Mouse (Mus musculus) left cerebral cortex, postnatal 25 days (tissue): ENCODE results near the gene Kank2. TPM values are rescaled to one million over a fixed set of nuclear protein-coding genes. Genes with fewer than 3 reads are reported as not detected.

ENCODE experiments used
- DNase-seq, 2 experiments: peaks; one replicate each; pipeline ENCODE4 v3.0.0; 2022; ENCODE audit warnings: low spot score in 2 of 2, mixed read lengths in 1 of 2
- intact Hi-C: fragments of 180-260 bp; cut with DNase I; formaldehyde crosslinking; loops from one replicate; pipeline ENCODE4 v1.15.1; 2025
- total RNA-seq, 2 experiments: library from RNA; stranded (reverse); gene quantifications; 2 replicates each; pipeline ENCODE4 v1.2.3; 2021

The Kank2 gene
- total RNA-seq: 1 to 10 TPM; 7.4 to 7.5 TPM

DNA sequence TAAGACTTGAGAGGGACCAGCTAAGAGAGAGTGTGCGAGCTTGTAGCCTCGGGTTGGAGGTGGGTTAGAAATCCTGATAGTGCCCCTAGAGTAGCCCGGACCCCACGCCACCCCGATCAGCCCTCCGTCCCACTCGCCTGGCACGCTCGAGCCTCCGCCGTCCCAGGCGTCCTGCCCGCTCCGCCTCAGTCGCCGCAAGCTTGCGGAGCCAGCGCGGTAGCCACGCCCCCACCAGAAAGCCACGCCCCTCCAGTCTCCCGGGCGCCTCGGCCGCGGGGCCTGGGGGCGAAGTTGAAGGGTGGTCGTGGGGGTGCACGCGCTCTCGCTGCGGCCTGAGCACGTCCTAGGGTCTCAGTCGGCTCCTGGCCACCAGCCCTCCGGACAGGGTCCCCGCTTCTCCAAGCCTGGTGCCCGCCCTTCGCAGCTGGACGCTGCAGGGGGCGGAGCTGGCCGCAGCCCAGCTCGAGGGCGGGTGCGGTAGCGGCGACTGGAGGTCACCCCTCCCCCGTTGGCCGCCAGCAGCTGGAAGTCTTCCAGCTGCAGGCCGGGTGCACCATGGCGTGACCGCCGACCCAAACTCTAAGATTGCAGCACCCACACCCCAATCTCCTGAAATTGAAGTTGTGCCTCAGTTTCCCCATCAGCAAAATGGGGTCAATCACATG lies at the start of gene Kank2:
Kank2 (minus strand) TSS at position 400 of the 665 bp plus-strand sequence.
- peak; percentile 54 to 59 for DNase-seq
- intact Hi-C loops: no loop called here

DNA sequence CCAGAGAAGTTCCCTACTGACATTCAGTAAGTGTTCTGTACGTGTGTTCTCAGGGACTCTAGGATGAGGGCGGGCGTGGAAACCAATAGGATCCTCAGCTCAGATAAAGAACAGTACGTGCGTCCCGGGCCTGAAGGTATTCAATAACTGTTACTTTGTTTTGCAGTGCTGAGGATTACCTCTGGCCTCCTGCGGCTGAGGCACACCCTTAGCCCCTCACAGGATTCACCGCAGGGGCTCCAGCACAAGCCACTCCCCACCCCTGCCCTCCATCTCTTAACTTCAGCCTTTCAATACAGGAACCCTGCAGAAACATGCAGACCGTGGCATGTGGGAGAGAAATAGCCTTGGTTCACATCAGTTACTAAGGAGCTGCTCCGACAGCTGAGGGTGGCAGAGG lies 49.4 kb upstream of the Kank2 start:
- intact Hi-C loops: no loop called here
- no peak for DNase-seq

DNA sequence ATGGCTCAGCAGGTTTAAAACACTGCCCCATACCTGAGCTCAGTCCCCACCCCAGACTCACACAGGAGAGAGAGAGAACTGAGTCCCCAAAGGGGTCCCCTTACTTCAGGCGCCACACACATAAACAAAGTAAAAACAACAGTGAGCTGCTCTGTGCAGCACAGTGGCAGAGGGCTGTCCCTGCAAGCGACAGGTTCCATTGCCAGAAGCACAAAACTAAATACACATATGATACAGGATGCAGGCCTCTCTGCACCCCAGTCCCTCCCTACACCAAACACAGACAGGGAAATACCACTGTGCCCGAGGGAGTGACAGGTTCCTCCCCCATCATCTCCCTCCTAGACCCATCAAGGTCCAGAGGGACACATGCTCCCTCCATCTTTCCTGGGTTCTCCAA lies 48.9 kb upstream of the Kank2 start:
- no peak for DNase-seq

DNA sequence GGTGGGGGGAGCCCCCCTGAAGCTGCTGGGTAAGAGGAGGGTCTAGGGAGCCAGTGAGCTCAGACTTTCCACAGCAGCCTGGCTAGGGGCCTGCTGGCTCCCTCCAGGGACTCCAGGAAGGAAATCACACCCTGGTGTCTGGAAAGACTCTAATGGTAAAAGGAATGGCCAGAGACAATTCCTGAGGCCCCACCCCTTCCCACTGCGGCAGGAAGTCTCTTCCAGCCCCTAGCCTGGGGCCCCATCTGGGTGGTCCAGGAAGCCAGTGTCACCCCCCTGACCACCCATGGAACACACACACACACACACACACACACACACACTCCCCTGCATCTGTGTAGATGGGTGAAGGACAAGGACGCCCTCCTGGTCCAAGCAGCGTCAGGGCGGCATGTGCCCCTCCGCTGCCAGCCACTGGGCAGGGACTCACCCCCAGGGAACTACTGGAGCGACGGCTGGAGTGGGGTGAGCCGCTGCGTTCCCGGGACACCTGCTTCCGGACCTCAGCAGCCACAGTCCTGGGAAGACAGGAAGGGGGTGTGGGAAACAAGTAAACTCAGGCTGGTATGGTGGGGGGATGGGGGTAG lies 48.3 kb upstream of the Kank2 start:
- no peak for DNase-seq
- intact Hi-C loops: no loop called here

More for the DNA sequence above, 48.9 kb upstream of the Kank2 start:
- intact Hi-C loops: no loop called here

DNA sequence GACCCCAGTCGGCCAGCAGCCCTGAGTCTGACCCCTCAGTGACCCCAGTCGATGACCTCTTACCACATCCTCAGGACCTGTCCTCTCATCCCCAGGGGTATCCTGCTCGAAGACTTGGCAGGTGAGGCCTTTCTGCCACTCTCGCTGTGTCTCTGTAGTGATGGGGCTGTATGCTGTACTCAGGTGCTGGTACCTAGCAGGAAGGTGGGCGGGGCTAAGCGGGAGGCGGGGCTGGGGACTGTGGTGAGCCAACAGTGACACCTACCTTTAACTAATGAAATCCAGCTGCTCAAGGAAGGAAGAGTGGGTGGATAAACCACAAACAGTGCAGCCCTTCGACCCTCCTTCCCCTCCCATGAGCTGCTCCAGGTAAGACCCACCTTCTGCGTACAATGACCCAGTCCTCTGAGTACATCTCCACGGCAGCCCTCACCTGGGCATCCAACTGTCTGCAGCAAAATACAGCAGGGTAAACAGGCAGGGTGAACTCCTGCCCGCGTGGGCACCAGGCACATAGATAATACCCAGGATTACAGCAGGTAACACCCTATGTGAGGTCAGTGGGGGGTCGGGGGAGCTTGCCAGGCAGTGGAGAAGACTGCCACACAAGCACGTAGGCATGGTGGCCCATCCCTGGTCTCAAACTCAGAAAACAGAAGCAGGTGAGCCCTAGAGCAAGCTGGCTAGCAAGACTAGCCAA lies 47.0 kb upstream of the Kank2 start:
- no peak for DNase-seq
- intact Hi-C loops: no loop called here

DNA sequence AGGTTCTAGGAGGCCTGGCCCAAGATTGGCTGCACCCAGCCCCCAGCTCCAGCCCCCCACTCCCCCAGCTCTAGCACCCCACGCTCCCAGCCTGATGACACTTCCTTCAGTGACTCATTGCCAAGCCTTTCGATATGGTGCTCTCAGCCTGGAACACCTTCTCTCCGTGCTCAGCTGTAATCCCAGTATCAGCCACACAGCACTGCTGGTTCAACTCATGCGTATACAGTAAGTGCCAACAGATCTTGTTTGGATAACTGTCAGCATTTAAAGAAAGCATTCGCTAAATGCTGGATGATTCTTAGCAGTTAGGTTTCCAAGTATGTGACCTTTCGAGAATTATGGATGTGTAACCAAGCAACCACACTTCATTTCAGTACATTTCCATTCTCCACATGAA lies 44.5 kb upstream of the Kank2 start:
- DNase-seq: peak; percentile 28 to 64
- intact Hi-C loops: no loop called here

DNA sequence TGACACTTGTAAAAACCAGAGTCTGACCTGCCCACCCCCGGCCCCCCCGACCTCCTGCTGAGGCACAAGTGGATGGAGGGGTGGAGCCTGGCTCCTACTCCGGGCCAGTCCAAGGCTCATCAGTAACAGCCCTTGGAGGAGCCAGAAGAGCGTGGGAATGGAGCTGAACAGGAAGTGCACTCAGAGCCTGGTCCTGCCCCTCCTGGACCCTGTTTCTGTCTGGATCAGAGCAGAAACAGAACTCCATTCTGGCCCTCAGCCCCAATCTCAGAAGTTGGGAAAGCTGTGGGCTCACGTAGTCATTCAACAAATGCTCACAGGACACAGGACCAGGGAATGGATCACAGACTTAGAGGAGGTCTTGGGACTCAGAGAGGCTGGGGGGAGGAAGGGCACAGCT lies 43.8 kb upstream of the Kank2 start:
- no peak for DNase-seq
- intact Hi-C loops: no loop called here

DNA sequence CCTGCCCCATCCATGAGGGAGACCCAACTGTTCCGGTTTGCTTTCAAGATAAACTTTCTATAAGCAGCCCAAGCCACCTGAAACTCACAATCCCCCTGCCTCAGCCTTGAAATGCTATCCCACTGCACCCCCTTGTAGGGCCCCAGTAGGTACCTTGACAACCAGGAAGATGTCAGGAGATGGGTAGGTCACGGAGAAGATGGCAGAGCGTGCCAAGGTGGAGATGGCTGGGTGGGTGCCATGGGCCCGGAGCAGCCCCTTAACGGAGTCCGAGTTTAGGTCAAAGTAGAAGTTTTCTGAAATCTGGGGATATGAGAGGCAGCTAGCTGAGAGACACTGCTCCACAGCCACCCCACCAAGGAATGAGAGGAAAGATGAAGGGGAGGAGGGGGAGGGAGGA lies 42.8 kb upstream of the Kank2 start:
- DNase-seq: no peak
- intact Hi-C loops: loop anchor here (2.0 kb wide), 1 partner anchor 29 kb away; no protein-coding TSS in a partner anchor

DNA sequence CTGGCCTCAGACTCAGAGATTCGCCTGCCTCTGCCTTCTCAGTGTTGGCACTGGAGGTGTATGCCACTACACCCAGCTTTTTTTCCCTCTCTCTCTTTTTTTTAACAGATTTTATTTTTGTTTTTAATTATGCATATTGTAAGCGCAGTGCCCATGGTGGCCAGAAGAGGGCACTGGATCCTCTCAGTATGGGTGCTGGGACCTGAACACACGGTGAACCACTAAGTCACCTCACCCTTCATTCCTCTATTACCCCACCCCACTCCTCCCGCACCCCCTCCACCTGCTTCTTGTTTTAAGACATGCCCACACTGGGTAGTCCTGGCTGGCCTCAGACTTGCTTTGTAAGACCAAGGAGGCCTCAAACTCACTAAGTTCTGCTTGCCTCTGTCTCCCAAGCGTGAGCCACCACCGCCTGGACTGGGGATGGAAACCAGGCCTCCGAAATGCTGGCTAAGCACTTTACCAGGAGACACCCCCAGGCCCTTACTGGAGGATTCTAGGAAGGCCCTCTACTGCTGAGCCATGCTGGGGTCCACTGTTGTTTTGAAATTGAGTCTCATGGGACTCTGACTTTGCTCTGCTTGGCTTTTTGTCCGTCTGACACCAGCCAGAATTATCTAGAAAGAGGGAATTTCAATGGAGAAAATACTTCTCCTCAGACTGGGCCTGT lies 41.7 kb upstream of the Kank2 start:
- DNase-seq: peak; percentile 35 to 39
- intact Hi-C loops: loop anchor here (2.0 kb wide), 1 partner anchor 31 kb away; no protein-coding TSS in a partner anchor

DNA sequence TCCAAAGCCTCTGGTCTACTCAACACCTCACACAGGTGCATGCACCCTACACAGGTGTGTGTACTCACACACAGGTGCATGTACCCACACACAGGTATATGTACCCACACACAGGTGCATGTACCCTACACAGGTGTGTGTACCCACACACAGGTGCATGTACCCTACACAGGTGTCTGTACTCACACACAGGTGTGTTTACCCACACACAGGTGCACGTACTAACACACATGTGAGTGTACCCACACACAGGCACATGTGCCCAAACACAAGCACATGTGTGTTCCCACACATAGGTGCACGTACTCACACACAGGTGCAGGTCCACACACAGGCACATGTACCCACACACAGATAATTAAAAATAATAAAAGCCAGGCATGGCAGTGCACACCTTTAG lies 39.1 kb upstream of the Kank2 start:
- no peak for DNase-seq
- intact Hi-C loops: no loop called here

DNA sequence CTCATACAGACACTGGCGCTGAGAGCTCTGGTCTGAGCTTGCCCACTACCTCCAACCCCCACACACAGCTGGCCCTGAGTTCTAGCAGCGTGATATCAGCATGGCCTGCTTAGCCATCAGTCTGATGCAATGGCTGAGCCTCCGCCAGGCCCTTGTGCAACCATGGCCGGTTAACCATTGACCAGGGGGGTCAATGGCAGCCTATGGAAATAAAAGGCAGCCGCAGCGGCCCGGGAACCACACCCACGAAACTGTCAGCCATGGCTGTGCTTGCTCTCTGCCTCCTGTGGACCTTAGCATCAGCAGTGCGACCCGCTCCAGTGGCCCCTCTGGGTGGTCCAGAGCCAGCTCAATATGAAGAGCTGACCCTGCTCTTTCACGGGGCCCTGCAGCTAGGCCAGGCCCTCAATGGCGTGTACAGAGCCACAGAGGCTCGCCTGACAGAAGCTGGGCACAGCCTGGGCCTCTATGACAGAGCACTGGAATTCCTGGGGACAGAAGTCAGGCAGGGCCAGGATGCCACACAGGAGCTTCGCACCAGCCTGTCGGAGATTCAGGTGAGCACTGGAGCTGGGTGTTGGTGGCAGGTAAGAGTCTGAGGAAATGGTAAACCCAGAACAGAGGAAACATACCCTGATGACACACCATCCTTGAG lies 36.8 kb upstream of the Kank2 start, which contains the start of gene Angptl8:
Angptl8 (plus strand) TSS at position 253 of the 655 bp plus-strand sequence.
- no peak for DNase-seq
- intact Hi-C loops: no loop called here

DNA sequence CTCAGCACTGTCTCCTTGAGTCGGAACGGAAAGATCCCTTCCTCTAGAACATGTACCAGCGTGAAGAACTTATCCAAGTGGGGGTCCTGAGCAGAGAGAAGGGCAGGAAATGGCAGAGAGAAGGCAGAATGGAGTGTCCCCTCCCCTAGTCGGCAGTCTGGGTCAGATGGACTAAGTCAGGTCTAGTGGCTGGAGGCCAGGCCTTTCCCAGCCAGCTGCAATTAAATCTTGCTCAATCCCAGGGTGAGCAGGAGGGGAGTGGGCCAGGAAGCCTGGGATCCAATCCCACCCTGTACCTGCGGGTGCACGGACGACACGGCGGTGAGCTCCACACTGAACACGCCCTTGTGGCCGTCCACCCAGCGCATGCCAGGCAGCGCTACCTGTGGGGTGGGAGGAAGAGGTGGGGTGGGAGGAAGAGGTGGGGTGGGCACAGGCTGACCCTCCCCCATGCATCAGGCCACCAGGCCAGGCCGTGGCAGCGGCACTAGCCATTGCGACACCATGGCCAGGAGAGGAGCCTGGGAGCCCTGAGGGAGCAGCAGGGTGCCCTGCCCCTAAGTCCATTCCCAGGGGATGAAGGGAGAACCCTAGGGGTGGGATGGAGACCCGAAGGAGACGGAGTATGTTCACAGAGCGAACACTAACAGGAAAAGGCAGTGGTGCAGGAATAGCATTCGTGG lies 33.2 kb upstream of the Kank2 start:
- intact Hi-C loops: no loop called here
- no peak for DNase-seq

DNA sequence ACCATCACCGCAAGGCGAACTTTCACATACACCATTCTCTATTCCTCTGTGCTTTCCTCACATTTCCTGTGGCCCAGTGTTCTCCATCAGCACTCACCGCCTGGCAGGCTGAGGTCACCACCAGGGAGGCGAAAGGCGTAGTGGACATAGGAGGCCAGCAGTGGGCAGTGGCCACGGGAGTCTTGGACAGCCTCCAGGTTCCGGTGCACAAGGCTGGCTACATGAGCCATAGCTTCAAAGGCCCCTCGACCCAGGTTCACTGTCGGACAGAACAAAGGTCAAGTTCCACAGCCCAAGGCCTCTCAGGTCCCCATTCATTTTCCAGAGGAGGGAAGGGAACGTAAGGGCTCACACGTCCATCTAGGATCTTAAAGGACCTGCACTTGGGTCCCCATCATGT lies 32.4 kb upstream of the Kank2 start:
- DNase-seq: no peak
- intact Hi-C loops: no loop called here

DNA sequence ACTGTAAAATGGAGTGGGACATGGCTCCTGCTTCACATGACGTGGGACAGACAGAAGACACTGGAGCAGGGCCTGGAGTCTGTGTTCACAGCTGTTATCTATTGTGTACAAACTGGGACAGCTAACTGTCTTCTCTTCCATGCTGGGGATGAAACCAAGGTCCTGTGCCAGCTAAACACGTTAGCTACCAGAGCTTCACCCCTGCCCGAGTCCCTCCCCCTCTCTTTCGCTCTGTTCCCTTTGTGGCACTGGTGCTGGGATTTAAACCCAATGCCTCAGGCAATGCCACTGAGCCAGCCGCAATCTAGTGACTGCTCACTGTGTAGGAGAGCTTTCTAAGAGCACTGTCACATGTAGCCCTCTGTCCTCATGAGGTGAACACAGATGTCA lies 31.9 kb upstream of the Kank2 start:
- intact Hi-C loops: no loop called here
- DNase-seq: no peak

DNA sequence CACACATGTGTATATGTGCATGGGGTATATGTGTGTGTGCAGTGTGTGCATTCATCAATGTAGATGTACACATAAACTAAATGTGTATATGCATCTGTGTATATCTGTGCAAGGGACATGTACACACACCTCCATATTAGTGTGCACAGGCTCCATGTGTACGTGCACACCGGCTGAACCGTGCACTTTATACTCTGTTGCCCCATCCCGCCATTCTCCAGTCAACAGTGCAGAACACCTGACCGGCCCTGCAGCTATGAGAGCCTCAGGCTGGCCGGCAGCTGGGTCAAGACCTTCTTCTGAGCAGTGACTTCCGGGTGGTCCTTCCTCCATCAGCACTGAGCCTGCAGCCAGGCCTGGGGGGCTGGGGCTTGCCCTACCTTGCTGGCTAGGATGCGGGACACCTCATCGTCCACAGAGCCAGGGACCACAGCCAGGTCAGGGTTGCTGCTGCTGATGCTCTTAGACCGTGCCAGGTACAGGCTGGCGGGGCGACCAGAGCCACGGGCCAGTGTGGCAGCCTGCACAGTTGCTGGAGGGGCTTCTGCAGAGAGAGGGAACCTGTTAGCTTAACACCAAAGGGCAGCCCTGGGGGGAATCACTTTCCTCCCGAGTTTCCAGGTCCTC lies 31.4 kb upstream of the Kank2 start:
- DNase-seq: no peak
- intact Hi-C loops: no loop called here

DNA sequence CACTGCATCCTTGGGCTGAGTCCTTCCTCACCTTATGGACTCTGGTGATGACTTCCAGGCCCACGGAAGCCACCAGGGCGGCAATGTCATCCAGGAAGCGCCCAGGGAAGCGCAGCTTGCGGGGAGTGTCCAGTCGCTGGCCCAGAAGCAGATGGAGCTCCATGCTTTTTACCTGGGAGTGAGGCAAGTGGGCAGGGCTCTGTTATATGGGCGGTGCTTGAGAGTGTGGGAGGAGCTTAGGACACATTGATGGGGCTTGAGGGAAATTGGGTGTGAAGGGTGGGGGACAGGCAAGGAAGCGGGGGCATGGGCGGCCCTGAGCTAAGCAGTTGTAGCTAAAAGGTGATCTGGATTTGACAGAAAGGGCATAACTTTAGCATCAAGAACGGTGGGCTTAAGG lies 25.8 kb upstream of the Kank2 start:
- intact Hi-C loops: no loop called here

DNA sequence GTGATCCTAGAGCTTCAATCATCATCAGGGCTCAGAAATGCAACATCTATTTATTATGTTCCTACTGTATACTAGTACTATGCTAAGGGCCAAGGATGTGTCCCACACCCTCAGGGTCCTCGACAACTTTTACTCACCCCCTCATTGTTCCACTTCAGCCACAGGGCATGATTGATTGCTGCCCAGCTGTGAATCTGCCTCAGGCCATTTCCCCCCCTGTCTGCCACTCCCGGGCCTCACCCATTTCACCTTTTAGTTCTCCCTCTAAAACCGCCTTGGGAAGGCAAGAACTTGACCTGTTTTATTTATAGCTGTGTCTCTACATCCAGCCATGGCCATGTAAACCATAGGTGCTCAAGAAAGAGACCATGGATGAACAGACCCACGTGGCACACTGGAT lies 25.4 kb upstream of the Kank2 start:
- no peak for DNase-seq
- intact Hi-C loops: no loop called here

More for the DNA sequence above, 25.8 kb upstream of the Kank2 start:
- no peak for DNase-seq

DNA sequence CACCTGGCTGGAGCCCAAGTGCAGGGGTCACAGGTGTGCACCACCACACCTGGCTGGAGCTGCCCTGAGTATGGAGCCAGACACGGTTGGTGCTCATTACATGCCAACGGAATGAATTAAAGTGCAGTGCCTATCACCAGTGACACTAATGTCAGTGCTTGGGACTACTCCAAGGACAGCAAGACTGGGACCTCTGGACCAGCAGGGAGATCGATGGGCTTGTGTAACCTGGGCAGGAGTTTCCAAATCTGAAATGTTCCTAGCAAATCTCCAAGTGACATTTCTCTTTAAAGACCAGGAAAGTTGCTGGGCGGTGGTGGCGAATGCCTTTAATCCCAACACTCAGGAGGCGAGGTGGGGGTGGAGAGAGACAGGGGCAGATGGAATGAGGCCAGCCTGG lies 24.1 kb upstream of the Kank2 start:
- no peak for DNase-seq
- intact Hi-C loops: no loop called here

DNA sequence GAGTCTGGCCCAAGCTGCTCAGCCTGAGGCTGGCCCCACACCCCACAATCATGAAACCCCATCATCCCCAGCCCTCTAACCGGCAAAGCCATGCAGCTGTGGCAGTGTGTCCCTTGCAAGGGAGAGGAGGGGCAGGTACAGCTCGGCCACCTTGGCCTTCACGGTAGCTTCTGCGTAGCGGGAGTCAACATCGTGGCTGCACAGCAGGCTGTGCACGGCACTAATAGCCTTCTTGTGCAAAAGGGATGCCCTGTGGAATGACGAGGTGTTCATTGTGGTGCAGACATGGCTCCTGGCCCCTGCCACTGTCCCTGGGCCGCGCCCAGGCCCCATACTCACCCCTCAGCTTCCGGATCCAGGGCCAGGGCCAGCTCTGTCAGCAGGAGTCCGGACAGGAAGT lies 21.6 kb upstream of the Kank2 start:
- intact Hi-C loops: no loop called here

More for the DNA sequence above, 21.6 kb upstream of the Kank2 start:
- DNase-seq: no peak
